Mouse (Mus musculus): ENCODE measurements at regions not wholly inside any gene's neighbourhood (a gene's known extent, or its start where the extent isn't known, plus 50 kb on each side); places are given as distances from the start of the nearest gene placed in this dataset.

DNA sequence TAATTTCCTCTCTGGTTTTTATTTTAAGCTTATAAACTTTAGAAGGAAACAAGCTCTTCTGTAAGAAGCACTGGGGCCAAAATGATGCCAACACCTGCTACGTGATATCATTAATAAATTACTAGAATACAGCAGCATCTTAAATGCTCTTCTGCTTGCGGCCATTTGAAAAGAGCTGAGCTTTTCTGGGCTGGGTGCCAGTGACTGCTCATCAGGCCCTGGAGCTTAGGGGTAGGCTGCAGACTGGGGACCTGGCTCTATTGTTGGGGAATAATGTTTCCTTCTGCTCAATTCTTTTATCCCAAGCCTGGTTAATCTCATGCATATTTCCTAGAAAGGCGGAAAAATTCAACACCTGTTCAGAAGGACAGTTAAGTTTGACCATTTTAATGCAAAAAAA lies 436.7 kb upstream of the Zdhhc25 start:
- no peak for ATAC-seq (replicated peaks; ENCODE audit: low FRiP score, low TSS enrichment, poor library complexity, severe bottlenecking)

DNA sequence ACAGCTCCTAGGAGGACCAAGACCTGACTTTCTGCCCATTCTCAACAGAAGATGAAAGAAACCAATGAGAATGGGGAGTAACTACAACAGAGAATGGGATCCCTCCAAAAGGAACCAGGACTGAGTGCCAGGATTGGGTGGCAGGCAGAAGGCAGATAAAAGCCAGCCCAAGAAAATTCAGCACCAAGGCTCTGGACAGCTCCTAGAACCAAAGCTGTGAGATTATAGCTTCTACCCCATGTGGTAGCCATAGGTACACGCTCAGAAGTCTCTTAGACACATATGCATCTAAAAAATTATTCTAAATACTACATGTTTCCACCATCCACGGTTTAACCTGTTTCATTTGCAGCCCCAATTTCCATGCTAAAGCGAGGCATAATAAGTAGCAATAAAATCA lies 425.8 kb upstream of the Zdhhc25 start:
- ATAC-seq (replicated peaks; ENCODE audit: low FRiP score, low TSS enrichment, poor library complexity, severe bottlenecking): no peak

DNA sequence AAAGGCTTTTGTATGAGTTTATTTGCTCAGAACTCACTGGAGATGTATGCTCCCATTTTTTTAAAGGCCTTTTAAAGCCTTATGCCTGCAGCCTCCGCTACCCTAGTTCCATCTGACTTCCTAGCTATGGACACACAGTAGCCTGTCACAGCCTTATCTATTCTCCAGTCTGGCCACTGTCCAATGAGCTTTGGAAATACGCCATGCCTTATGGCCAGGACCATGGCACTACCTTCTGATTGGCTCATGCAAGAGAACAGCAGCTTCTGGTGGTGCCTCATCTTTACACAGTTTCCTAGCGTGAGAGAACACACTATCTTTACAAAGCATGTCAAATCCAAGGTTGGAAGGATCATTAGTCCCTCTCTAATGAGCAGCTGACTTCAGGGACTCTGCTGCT lies 424.1 kb upstream of the Zdhhc25 start:
- ATAC-seq (replicated peaks; ENCODE audit: low FRiP score, low TSS enrichment, poor library complexity, severe bottlenecking): no peak

DNA sequence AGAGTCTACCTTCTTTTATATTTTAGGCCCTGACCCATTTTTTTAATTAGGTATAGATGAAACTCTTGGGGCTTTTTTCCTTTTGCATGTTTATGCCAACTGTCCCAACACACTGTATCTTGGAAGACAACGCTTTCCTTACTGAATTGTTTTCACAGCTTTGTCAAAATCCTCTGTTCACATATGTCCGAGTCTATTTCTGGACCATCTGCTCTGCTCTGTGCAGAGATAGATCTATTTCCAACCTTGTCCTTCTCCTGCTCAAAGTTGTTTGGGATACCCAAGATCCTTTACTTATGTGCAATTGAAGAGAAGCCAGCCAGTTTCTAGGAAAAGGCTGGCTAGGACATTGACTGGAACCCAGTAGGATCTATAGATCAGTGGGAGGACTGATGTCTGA lies 403.6 kb upstream of the Zdhhc25 start:
- ATAC-seq (replicated peaks; ENCODE audit: low FRiP score, low TSS enrichment, poor library complexity, severe bottlenecking): no peak

DNA sequence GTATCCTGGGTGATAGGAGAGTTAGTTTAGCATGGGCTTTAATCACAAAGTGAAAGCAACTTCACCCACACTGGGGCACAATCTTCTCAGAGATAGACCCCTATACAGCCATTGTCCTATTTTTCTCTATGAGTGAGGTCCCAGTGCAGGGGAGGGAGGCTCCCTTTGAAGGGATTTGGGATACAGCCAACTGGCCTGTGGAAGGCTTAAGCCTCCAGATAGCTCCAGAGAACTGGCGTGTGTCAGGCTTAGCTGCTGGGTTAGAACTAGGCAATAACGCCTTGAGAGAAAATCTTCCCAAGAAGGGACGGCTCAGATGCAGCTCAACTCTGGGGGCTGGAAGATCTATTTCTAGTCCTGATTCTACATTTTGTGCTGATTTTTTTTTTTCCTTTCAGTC lies 397.4 kb upstream of the Zdhhc25 start:
- ATAC-seq (replicated peaks; ENCODE audit: low FRiP score, low TSS enrichment, poor library complexity, severe bottlenecking): no peak

DNA sequence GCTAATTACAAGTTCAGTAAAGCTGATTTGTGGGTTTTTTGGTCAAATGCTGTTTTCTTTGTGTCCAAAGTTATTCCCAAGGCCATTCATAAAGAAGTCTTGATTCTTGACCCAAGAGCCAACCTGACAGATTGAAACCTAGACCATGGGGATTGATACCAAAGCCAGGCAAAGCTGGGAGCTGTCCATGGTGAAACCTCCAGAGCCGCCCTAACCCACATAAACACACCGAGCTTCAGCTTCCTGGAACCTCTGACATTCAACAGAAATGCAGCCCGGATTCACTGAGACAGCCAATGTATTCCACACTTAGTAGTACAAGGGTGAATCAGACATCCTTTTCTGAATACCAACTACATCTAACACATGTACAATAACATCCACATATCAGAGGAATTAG lies 386.7 kb upstream of the Zdhhc25 start:
- ATAC-seq (replicated peaks; ENCODE audit: low FRiP score, low TSS enrichment, poor library complexity, severe bottlenecking): no peak

DNA sequence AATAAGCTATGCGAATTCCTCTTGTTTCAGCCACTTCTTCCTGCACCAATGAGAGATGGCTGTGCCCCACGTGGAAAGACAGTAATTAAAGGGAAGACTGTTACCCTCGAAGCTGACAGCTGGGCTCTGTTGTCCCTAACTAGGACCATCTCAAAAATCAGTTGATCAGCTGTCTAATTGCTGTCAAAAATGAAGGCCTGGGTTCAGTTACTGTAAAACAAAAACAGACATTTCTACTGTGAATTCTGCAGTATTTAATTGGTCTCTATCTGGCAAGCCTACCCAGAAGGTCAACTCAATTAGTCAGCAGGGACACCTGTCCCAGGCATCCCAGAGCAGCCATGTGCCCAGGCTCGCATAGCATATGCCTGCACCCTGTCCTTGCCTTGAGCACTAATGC lies 385.8 kb upstream of the Zdhhc25 start:
- ATAC-seq (replicated peaks; ENCODE audit: low FRiP score, low TSS enrichment, poor library complexity, severe bottlenecking): no peak

DNA sequence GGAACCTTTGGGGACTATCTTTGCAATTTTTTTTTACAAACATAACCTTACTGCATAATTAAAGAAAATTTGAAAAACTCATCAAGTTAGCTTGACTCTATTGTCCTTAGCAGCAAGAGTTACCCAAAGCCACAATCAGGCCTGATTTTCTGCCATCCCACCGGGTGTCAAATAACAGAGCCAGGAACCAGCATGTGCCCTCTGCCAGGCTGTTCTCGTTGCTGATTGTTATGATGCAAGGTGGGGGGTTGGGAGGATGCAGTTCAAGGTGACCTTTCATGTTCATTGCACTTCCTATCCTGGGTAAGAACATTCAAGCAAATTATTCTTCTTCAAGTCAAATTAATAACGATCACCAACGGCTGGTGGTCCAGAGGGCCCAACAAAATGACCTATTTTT lies 370.6 kb upstream of the Zdhhc25 start:
- ATAC-seq (replicated peaks; ENCODE audit: low FRiP score, low TSS enrichment, poor library complexity, severe bottlenecking): no peak

DNA sequence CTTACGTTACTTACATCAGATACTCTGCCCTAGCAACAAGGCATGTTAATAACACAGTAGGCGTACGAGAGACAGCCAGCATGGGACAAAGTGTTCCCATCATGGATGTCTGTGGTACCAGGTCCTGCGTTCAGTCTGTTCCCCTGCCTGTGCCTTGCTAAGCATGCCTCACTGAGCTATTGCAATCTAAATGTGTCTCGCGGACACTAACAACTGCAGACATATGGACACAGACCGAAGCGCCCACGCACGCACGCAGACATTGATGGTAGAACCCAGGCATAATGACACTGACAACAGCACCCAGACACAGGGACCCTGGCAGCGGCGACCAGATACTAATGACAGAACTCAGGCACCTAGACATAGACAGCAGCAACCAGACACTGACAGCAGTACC lies 355.5 kb upstream of the Zdhhc25 start:
- ATAC-seq (replicated peaks; ENCODE audit: low FRiP score, low TSS enrichment, poor library complexity, severe bottlenecking): no peak

DNA sequence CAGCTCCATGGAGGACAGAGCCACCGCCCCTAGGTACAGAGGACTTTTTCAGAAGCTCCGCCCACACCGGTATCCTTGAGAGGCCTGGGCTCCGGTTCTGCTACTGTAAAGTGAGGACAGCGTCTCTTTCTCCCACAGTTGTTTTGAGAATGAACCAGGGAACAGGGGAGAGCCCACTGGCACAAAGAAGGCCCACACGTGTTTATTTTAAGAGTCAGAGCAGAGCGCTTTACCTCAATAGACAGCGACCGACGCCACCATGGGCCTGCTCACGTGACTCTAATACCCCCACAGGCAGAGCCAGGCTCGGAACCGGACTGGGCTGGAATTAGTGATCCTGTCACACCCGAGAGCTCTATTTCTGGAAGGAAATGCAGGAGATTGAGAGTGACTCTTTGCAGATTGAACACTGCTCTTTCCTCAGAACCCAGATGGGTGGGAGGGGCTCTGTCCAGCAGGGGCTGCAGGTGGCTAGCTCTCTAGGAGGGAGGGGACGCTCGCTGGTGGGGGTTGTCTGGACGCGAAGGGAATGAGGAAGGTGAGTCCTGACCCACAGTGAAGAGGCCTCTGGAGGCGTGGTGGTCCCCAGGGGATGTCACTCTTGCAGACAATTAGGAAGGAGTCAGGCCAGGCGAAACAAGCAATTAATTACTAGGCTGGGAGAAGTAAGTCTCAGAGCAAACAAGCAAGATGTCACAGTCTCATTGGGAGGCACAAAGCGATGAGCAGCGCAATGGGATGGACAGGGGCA lies 354.4 kb upstream of the Zdhhc25 start:
- no peak for ATAC-seq (replicated peaks; ENCODE audit: low FRiP score, low TSS enrichment, poor library complexity, severe bottlenecking)

DNA sequence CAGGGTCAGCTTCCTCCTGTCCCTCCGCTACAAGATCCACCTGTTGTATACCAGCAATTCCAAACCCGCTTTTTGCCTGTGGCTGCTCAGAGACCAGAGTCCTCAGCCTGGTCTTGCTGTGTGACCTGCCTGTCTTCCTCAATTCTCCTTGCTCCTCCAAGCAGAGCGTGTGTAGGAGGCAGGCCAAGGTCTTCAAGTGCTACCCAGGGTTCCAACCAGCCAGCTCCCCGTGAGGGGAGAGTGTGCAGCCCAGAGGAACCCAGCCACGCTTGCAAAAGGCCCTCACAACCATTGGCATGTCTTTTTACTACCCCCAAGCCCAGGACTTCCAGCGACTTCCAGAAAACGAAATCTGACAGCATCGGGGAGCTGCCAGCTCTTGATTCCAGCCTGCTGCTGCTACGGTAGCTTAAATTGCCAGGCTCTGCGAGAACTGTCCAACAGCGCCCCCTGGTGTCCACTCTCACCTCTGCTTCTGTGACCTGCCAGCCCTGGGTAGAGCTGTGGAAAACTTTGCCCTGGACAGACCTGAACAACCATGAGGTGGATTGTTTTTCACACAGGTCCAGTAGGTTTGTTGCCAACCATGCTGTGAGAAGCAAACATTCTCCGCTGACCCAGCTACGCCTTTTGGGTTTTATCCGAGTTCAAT lies 352.0 kb upstream of the Zdhhc25 start:
- peak; percentile 52; the same call in 1 of the 2 replicates for ATAC-seq (replicated peaks; ENCODE audit: low FRiP score, low TSS enrichment, poor library complexity, severe bottlenecking)

DNA sequence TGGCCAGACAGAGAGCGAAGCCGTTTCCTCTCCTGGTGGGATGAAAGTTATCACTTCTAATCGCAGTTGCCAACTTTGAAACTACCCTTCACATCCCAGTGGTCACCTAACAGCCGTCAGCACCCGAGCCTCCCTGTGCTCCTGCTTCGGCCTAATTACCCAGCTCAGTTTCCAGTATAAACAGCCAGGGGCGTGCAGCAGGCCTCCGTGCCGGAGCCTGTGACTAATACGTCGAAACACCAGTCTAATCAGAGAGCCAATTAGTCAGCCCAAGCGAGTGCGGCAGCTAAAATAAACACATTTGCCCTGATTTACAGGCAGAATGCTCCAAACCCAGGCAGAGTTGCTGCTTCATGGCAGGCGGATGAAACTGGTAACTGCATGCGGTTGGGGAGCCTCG lies 312.1 kb upstream of the Zdhhc25 start:
- no peak for ATAC-seq (replicated peaks; ENCODE audit: low FRiP score, low TSS enrichment, poor library complexity, severe bottlenecking)

DNA sequence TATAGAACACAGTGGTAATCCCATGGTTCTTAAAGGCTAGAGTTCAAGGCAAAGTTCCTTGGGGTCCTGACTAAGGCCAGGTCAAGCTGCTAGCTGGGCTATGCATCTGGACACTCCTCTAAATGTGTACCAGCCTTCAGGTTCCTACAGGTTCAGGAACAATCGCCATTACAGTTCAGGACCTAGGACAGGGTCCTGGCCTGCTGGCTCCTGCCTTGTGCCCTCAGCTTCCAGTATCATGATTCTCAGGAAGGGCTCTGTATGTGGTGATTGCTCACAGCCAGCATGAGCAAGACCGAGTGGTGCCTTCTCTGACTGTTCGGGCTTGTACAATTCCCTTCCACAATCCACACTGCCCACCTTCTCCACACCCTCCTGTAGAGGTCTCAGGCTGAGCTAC lies 311.4 kb upstream of the Zdhhc25 start:
- ATAC-seq (replicated peaks; ENCODE audit: low FRiP score, low TSS enrichment, poor library complexity, severe bottlenecking): no peak

DNA sequence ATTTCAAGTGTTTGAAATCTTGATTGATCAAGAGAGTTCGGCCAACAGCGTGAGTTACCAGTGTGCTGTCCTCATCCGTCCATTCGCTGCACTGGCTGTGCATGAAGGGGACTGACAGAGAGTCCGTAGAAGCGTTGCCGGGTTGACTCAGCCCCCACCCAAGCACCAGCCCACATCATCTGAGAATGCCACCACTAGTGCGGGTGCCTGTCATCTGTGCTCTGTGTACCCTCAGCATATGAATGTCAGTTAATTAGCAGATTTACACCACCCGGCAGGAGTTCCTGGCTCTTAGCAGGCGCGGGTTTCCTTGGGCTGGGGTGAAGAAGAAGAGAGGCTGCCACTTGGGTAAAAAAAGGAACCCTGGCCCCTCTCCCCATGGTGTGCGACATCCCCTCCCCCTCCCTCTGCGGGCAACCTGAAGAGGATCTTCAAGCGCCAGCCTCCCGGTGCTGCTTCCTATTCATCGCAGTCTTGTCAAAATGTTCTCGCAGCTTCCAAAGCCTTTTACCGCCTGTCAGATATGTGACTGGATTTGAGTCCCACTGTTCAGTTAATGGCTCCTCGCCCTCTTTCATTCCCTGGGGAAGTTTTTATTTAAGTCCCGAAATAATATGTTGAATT lies 309.2 kb upstream of the Zdhhc25 start:
- ATAC-seq (replicated peaks; ENCODE audit: low FRiP score, low TSS enrichment, poor library complexity, severe bottlenecking): no peak

DNA sequence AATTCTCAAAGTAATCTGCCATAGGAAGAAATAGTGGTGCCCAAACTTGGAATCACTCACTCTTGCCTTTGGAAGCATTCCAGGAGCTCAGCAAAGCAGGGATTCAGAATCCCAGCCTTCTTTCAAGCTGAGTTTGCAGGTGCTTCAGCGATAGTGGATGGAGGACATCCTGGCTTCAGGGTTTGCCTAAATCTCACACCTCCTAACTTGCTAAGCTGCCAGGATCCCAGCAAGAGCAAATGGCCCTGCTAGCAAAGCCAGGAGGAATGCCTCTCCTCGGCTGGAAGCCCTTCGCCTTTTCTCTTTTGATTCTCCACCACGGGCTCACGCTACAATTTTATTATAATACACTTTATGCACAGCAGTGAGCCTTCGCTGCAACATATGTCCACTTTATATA lies 301.0 kb upstream of the Zdhhc25 start:
- ATAC-seq (replicated peaks; ENCODE audit: low FRiP score, low TSS enrichment, poor library complexity, severe bottlenecking): no peak

DNA sequence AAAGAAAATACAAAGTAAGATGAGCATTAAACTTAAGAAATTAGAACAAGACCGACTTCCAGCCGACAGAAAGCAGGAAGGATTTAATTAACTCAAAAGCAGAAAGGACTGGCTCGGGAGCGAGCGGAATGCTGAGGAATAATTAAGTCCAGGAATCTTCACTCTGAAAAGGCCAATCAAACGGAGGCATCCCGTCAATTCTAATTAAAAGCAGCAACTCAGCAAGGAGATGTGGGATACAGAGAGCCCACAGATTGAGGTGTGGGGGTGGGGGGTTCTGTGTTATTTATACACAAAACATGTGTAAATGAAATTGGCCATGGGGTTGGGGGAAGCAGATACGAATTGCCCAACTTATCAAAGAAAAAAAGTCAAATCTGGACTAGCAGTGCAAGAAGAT lies 288.9 kb upstream of the Zdhhc25 start:
- no peak for ATAC-seq (replicated peaks; ENCODE audit: low FRiP score, low TSS enrichment, poor library complexity, severe bottlenecking)

DNA sequence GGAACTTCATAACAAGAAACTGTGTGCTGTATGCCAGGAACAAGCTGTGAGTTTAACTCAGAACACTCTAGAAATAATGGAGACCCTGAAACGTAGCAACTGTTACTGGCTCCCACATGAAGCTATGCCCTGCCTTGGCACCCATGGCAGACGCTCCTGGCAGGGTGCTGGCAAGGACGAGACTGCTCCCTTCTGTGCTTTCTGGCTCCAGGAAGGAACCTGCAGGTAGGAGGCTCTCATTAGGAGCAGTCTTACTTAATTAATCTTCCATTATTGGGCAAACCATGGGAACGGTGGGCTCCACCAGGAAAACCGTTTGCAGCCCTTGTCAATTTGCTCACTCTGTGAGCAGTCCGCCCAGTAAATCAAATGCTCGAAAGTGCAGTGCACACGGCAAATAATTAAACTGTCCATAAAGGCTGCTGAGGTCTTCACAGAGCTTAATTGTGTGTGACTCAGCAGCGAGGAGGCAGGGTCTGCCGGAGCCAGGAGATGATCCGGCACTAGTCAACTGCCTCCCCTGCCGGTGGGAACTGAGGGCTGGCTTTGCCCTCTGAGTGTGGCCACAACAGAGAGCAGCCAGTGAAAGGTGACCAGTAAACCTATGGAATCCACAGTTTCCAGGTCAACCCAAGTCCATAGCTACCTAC lies 285.2 kb upstream of the Zdhhc25 start:
- ATAC-seq (replicated peaks; ENCODE audit: low FRiP score, low TSS enrichment, poor library complexity, severe bottlenecking): no peak

DNA sequence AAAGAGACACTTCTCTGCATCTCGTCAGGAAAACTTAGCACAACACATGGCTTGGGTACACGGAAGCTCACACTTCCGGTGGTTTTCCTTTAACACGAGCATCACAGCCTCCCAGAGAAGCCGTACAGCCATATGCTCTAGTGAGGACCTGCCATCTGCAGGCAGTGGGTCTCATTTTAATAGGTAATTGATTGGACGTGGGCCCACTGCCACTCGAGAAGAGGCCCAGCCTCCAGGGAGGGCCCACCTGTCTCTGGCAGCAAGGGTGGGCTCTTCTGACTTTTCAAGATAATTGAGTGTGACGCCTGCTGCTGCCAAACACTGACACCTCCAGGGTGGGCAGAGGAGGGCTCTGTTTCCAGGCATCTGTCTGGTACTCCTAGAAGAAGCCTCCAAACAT lies 282.1 kb upstream of the Zdhhc25 start:
- ATAC-seq (replicated peaks; ENCODE audit: low FRiP score, low TSS enrichment, poor library complexity, severe bottlenecking): no peak

DNA sequence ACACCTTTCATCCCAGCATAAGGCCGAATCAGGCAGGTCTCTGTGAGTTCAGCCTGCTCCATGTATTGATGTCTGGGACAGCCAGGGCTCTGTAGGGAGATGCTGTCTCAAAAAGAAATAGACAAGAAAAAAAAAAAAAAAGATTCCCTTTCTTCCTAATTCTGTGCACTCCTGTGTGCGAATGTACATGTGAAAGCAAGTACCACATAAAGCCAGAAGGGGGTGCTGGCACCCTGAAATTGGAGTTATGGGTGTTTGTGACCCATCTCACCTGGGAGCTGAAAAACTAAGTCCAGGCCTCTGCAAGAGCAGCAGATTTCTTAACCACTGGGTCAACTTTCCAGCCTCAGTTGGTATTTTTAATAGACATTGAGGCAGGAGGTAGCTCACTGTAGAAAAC lies 280.6 kb upstream of the Zdhhc25 start:
- ATAC-seq (replicated peaks; ENCODE audit: low FRiP score, low TSS enrichment, poor library complexity, severe bottlenecking): no peak

DNA sequence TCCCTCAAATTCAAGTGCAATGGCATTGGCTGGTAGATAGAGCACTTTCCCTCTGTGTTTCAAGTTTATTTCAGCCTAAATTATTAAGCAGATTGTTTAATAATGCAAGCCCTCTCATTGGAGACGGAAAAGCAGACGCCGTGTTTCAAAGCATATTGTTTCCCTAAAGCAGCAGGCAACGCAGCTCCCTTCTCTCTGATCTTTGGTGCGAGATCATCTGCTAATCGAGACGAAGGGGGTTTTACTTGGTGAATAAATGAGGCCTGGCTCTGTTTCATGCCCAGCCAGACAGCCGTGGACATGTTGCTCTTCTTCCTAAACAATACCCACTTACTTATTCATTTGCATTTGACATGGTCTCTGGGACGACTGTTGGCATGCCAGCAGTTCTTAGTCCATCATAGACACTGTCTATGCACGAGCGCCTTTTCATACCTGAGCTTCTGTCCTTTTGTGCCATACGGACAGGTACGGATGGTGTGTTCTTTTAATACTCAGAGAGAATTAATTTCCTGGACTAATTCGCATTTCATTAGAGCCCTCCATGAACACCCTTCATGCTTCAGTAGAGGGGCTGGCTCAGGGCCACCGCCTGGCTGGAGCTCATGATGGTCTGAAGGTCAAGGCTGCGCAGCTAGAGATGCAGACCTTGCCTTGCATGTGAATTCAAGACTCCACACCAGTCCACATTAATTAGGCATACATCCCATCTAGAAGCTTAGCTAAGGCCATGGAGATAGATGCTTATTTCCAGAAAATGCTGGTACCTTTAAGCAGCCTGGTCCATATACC lies 276.3 kb upstream of the Zdhhc25 start:
- ATAC-seq (replicated peaks; ENCODE audit: low FRiP score, low TSS enrichment, poor library complexity, severe bottlenecking): no peak

All from megakaryocyte-erythroid progenitor cell, adult 5-6 weeks (primary cell).